Mouse (Mus musculus): ENCODE data around the gene Zdhhc14.

The Zdhhc14 gene

DNA sequence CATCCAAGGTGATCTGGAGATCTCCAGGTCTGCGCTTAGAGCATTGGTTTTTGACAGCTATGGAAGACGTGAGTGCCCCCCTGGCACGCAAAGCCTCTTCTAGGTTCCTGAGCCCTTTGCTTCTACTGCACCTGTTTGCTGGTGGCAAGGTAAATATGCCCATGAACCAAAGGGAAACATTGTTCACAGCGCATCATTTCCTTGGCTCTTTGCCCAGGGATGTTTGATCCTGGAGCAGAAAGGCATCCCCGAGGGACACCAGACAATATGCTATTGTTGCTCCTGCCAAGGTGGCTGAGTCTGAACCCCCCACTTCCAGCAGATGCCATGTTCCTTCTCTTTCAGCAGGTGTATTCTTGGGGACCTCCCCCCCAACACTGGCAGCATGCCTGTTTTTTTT lies 61.2 kb downstream of the Zdhhc14 start:
- no peak for DNase-seq (ENCODE audit: low spot score in 2 of 2)

DNA sequence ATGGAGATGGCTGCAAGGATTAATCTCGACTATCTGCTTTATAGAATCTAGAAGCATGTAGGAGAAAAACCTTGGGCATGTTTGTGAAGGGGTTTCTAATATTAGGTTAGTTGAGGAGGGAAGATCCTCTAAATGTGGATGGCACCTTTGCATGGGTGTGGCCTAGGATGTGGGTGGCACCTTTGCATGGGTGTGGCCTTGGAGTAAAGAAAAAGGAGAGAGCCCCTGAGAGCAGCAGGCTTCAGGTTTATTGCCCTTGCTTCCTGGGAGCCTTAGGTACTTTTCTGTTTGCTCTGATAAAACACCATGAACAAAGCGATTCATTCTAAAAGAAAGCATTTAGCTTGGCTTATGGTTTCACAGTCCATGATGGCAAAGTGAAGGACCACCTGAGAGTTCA lies 62.2 kb downstream of the Zdhhc14 start:
- DNase-seq (ENCODE audit: low spot score in 2 of 2): no peak

- DNase-seq (ENCODE audit: low spot score in 2 of 2): no peak
Measured at GRCm38 (mm10) chr17:5556568-5556967, 64.2 kb downstream of the Zdhhc14 start.

DNA sequence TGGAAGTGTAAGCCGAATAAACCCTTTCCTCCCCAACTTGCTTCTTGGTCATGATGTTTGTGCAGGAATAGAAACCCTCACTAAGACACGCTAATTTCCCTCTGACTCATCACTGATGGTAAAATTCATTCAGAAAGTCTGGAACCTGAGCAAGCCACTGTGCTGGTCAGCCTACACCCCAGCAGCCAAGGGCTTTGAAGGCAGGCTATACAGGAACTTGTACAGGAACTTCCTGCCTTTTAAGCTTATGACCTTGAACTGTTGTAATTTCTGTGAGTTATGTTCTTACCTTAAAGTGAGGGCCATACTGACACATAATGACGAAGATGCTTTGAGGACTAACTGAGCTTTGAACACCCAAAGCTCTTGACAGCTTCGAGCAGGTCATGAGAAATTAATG lies 67.9 kb downstream of the Zdhhc14 start:
- DNase-seq (ENCODE audit: low spot score in 2 of 2): no peak

DNA sequence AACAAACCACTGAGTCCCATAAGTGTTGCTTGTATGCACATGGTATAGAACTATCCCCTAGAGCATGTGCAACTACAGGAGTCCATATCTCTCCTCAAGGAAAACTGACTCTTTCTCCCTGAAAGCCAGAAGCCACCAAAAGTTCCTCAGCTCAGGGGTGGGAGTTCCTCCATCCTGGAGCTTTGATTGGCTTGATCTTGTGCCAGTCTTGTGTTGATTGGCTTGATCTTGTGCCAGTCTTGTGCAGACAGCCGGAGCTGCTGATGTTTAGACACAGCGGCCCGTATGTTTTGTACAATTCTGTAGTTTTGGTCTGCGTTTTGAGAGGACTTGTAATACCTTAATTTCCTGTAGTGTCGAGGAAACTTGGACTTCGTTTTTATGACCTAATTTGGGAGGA lies 70.8 kb downstream of the Zdhhc14 start:
- DNase-seq (ENCODE audit: low spot score in 2 of 2): no peak

DNA sequence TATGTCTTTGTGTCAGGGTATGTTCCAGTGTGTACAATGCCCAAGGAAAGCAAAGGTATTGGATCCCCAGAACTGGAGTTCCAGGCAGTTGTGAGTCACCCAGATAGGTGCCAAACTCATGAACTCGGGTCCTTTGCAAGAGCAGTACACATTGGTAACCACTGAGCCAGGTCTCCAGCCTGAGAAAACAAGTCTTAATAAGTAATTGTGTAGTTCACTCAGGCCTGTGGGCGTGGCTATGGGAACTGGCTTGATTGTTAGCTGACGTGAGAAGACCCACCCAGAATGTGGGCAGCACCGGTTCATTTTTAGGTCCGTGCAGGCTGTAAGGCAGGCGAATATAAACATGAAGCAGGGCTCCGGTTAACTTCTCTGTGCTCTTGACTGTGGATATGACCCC lies 73.6 kb downstream of the Zdhhc14 start:
- no peak for DNase-seq (ENCODE audit: low spot score in 2 of 2)

- DNase-seq (ENCODE audit: low spot score in 2 of 2): no peak
Measured at GRCm38 (mm10) chr17:5567943-5568342, 75.6 kb downstream of the Zdhhc14 start.

GRCm38 (mm10) chr17:5569131-5570030 lies 77.0 kb downstream of the Zdhhc14 start:
- DNase-seq (ENCODE audit: low spot score in 2 of 2): no peak

- no peak for DNase-seq (ENCODE audit: low spot score in 2 of 2)
Measured at GRCm38 (mm10) chr17:5572096-5572730, 79.9 kb downstream of the Zdhhc14 start.

DNA sequence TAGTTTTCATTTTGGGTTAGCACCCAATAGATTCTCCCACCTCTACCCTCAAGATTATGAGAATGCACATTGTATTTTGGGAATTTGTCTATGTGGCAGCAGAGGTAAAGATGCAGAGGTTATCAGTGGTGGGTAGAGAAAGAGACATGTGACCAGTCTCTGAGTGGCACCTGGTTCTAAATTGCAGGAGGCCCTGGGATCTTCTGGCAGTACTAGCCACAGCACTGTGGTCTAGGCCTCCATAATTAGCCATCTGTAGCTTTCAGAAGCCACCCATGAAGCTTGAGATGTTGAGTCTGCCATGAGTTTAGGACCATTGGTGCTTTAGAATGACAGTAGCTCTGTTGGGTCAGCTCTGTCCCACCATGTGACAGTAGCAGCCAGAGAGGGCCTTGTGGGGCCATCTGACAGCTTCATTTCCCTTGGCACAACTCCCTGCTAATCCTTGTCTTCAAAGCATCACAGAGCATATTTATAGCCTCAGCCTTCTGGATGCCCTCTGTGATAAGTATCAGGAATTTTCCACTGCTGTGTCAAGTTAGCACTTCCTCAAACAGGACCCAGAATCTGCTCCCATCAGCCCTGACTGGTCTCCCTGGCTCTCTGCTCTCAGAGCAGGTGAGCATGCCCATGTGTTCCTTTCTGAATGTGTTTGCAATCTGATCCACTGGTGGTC lies 80.5 kb downstream of the Zdhhc14 start:
- no peak for DNase-seq (ENCODE audit: low spot score in 2 of 2)

- DNase-seq (ENCODE audit: low spot score in 2 of 2): peak in 1 of 2 experiments; percentile 30
Measured at GRCm38 (mm10) chr17:5574672-5575071, 82.3 kb downstream of the Zdhhc14 start.

DNA sequence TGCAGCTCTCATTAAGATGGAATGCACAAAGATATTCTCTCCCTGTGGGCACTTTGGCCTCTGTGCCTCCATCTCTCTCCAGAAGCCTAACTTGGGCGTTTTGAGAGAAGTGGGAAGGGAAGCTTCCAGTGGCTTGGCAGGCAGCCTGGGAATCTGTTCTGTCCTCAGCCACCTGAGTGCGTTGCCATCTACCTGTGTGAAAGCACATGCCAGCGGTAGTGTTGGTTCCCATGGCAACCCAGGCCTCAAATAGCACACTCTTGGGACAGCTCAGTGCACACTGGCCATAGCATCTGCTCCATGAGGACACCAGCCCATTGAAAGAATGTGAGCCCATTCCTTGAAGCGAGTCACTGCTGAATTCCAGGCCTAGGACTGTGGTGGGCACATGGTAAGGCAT lies 83.2 kb downstream of the Zdhhc14 start:
- DNase-seq (ENCODE audit: low spot score in 2 of 2): no peak

DNA sequence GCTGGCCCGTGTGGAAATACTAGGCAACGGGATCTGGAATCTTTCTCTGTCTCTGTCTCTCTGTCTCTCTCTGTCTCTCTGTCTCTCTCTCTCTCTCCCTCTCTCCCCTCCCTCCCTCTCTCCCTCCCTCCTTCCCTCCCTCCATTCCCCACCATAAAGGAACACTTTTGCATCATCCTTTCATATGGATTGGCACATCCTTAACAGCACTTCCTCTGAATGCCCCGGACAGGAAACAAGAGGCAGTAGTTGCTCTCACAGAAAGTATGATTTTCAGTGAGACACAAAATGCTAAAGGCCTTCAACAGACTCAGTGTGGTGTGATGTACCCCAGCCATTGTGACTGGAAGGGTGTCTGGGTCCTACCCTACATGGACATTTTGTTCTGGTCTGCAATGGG lies 89.9 kb downstream of the Zdhhc14 start:
- no peak for DNase-seq (ENCODE audit: low spot score in 2 of 2)

- no peak for DNase-seq (ENCODE audit: low spot score in 2 of 2)
Measured at GRCm38 (mm10) chr17:5582937-5583336, 90.6 kb downstream of the Zdhhc14 start.

DNA sequence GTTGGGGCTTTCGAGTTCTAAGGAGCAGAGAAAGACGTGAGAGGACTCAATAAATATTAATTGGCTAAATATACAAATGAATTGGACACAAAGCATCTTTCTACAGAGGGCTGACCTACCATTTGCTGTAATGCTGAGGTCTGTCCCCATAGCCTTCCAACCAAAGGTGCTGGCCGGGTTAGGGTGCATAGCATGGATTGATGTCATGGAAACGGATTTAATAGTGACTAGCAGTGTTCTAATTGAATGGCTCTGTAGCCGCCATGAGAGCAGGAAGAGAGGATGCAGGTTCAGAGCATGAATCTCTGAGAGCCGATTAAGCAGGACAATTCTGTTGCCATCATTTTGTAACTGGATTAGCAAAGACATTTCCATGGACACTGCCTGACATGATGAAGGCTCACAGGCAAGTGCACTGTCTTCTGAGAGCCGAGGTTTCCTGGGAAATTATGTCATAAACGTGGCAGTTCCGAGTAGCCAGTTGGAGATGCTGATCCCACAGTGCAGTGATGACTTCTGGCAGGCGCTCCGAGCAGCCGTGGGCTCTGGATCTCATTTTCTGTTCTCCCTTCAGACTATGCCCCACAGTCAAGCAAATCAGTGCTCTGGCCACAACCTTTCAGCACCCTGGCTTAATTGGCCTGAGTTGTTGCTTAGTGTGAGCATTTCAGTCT lies 91.3 kb downstream of the Zdhhc14 start:
- DNase-seq (ENCODE audit: low spot score in 2 of 2): no peak

GRCm38 (mm10) chr17:5591604-5592209 lies 99.3 kb downstream of the Zdhhc14 start:
- DNase-seq (ENCODE audit: low spot score in 2 of 2): no peak

- DNase-seq (ENCODE audit: low spot score in 2 of 2): no peak
Measured at GRCm38 (mm10) chr17:5593071-5593470, 100.7 kb downstream of the Zdhhc14 start.

- no peak for DNase-seq (ENCODE audit: low spot score in 2 of 2)
Measured at GRCm38 (mm10) chr17:5595068-5595467, 102.7 kb downstream of the Zdhhc14 start.

DNA sequence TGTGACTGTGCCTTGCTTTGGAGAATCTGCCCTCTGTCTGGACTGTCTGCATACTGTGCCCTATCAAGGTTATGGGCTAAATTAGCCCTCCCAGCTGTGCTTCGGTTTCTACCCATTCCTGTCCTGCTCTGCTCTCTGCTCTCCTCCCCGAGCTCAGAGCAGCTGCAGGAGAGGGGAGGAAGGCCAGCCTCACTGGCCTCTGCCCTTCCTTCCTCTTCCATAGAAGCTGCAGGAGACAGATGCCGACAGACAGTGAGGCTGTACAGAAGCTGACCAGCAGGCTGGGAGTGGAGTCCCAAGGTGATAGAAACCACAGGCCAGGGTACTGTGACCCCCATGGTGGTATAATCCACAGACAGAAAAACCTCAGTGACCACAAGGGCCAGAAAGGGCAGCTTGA lies 104.1 kb downstream of the Zdhhc14 start:
- DNase-seq (ENCODE audit: low spot score in 2 of 2): no peak

- DNase-seq (ENCODE audit: low spot score in 2 of 2): no peak
Measured at GRCm38 (mm10) chr17:5598999-5599398, 106.6 kb downstream of the Zdhhc14 start.

GRCm38 (mm10) chr17:5600505-5601027 lies 108.2 kb downstream of the Zdhhc14 start:
- no peak for DNase-seq (ENCODE audit: low spot score in 2 of 2)
